14 mouse cellular contexts compared by ENCODE assay signal in genomic region chr9:76230400-76230799, GRCm38 (mm10). TPM values are rescaled to one million over a fixed set of nuclear protein-coding genes. Genes with fewer than 3 reads are reported as not detected.
A peak's percentile ranks its signal among the peaks of the same experiment; 100 is the strongest.
DNase-seq lines count a peak whose midpoint lies in the region; ATAC-seq and TF ChIP-seq lines count a peak whose summit lies in the region.
"Had no signal": no experiment of that assay in that cellular context is flagged by ENCODE, and none has a peak within 500 bp of the region (broad histone marks: within the 10 kb centered on the region; RNA-seq: fewer than 3 reads in every experiment).

No protein-coding gene starts in this region.

- peak; percentile 22 for DNase-seq in limb, embryonic 14.5 days (ENCODE audit: low spot score)
- DNase-seq in limb, embryonic 10.5 days (ENCODE audit: low spot score) = no peak
- peak; percentile 27 for DNase-seq in 416B (ENCODE audit: low read depth)
- DNase-seq in B cell, adult 2 months = peak; percentile 49
- no peak for DNase-seq in liver, embryonic 11.5 days (ENCODE audit: low spot score)
- DNase-seq in urinary bladder, postnatal 36 days (ENCODE audit: low spot score in 2 of 2) = no peak
- DNase-seq: adrenal gland, postnatal 14 days; cerebellum, adult 11-12 months; layer of hippocampus, postnatal 36 days; retina, postnatal 1 day had no signal

- no peak overlapping the region for H3K4me2 ChIP-seq in limb, embryonic 14.5 days (replicated peaks; ENCODE audit: low read depth, low read length, severe bottlenecking)
- H3K4me2 ChIP-seq in liver, embryonic 11.5 days = no peak overlapping the region; the same call in 1 of the 2 replicates
- H3K4me2 ChIP-seq: heart, embryonic 11.5 days; liver, embryonic 15.5 days had no signal

- no peak for TF ChIP-seq POLR2A in limb, embryonic 14.5 days (IDR thresholded peaks at IDR 0.05; ENCODE audit: borderline replicate concordance, extremely low read depth, insufficient read depth, insufficient read length)

- 50% methylated on average over 11 of the region's 11 CpGs for WGBS in limb, embryonic 14.5 days
- WGBS in limb, embryonic 10.5 days = 80% methylated on average over 11 of the region's 11 CpGs
- 44% methylated on average over 11 of the region's 11 CpGs for WGBS in liver, embryonic 11.5 days

- H3K9ac ChIP-seq in limb, embryonic 14.5 days (ENCODE audit: low read depth, low read length, severe bottlenecking) = no peak overlapping the region
- no peak overlapping the region for H3K9ac ChIP-seq in liver, embryonic 11.5 days (ENCODE audit: low read depth, low read length)
- H3K9ac ChIP-seq: liver, embryonic 15.5 days had no signal

- no peak overlapping the region for H3K27ac ChIP-seq in limb, embryonic 14.5 days (replicated peaks; ENCODE audit: low read depth, low read length)
- H3K27ac ChIP-seq in limb, embryonic 10.5 days = no peak overlapping the region
- H3K27ac ChIP-seq in liver, embryonic 11.5 days (ENCODE audit: low read depth, low read length) = no peak overlapping the region
- H3K27ac ChIP-seq: hindbrain, postnatal 0 days; liver, embryonic 15.5 days had no signal

- no peaks in the 10 kb centered on the region; the same call in 1 of the 2 replicates for H3K27me3 ChIP-seq in limb, embryonic 14.5 days (ENCODE audit: control insufficient read depth, insufficient read depth, low read length)
- no peaks in the 10 kb centered on the region for H3K27me3 ChIP-seq in limb, embryonic 10.5 days (ENCODE audit: low read depth, poor library complexity, severe bottlenecking)
- H3K27me3 ChIP-seq in liver, embryonic 11.5 days (replicated peaks; ENCODE audit: control insufficient read depth, insufficient read depth, low read length) = no peaks in the 10 kb centered on the region
- H3K27me3 ChIP-seq: liver, embryonic 15.5 days had no signal

- H3K4me1 ChIP-seq in limb, embryonic 14.5 days (ENCODE audit: control insufficient read depth, insufficient read depth, low read length) = peaks cover 3% of the 10 kb centered on the region
- peaks cover 19% of the 10 kb centered on the region for H3K4me1 ChIP-seq in limb, embryonic 10.5 days
- H3K4me1 ChIP-seq in liver, embryonic 11.5 days (replicated peaks; ENCODE audit: control insufficient read depth, insufficient read depth, low read length) = no peaks in the 10 kb centered on the region

- H3K9me3 ChIP-seq in limb, embryonic 14.5 days (ENCODE audit: control insufficient read depth, low read length) = no peaks in the 10 kb centered on the region
- H3K9me3 ChIP-seq in limb, embryonic 10.5 days (replicated peaks) = no peaks in the 10 kb centered on the region
- no peaks in the 10 kb centered on the region for H3K9me3 ChIP-seq in liver, embryonic 11.5 days (ENCODE audit: control insufficient read depth, low read length)
- H3K9me3 ChIP-seq: liver, embryonic 15.5 days had no signal

- no peak overlapping the region for H3K4me3 ChIP-seq in limb, embryonic 14.5 days (replicated peaks; ENCODE audit: low read length)
- H3K4me3 ChIP-seq in limb, embryonic 10.5 days = no peak overlapping the region
- H3K4me3 ChIP-seq in liver, embryonic 11.5 days (ENCODE audit: low read depth, low read length) = no peak overlapping the region
- H3K4me3 ChIP-seq: liver, embryonic 15.5 days had no signal

- peak; percentile 65 for ATAC-seq in limb, embryonic 14.5 days (ENCODE audit: low FRiP score, low read depth)
- peak; percentile 66; the same call in 1 of the 2 replicates for ATAC-seq in liver, embryonic 11.5 days (replicated peaks; ENCODE audit: low FRiP score)
- ATAC-seq in monocyte, adult 5-6 weeks (replicated peaks; ENCODE audit: insufficient number of reproducible peaks, low FRiP score, low TSS enrichment, poor library complexity, severe bottlenecking) = no peak
- ATAC-seq: hindbrain, postnatal 0 days had no signal

- no peaks in the 10 kb centered on the region for H3K36me3 ChIP-seq in limb, embryonic 14.5 days (ENCODE audit: control insufficient read depth, insufficient read depth, low read length)
- no peaks in the 10 kb centered on the region for H3K36me3 ChIP-seq in limb, embryonic 10.5 days
- H3K36me3 ChIP-seq in liver, embryonic 11.5 days (ENCODE audit: control insufficient read depth, insufficient read depth, low read length) = no peaks in the 10 kb centered on the region
- H3K36me3 ChIP-seq: liver, embryonic 15.5 days had no signal

RNA-seq across cellular contexts. Expression of gene Gfral, which starts 16.9 kb away (rescaled TPM):
- not detected in 2 replicates for polyA plus RNA-seq in limb, embryonic 14.5 days (2012; rRNA removed)
- polyA plus RNA-seq in limb, embryonic 14.5 days (2014; fragmentation: Nextera tagmentation; extraction: Ambion mirVana) = not detected in 2 replicates
- polyA plus RNA-seq in limb, embryonic 10.5 days (2016; fragmentation: Nextera tagmentation; extraction: Ambion mirVana) = not detected in 2 replicates
- not detected in 2 replicates for polyA plus RNA-seq in liver, embryonic 11.5 days (2014; fragmentation: Nextera tagmentation; extraction: Ambion mirVana)
- total RNA-seq in monocyte, adult 5-6 weeks (2017) = not detected in 3 replicates
- total RNA-seq: adrenal gland, postnatal 14 days; layer of hippocampus, postnatal 36 days had no signal
- polyA plus RNA-seq: heart, embryonic 11.5 days; hindbrain, postnatal 0 days; liver, embryonic 15.5 days had no signal

Comparison
In these comparisons a context has a peak if more than half of its experiments do, and no peak if none do; other contexts are left out.
1. DNase-seq: peak in limb, embryonic 14.5 days (single experiment), 416B (single experiment) and B cell, adult 2 months (2 of 2); none in limb, embryonic 10.5 days (single experiment), liver, embryonic 11.5 days (single experiment) and urinary bladder, postnatal 36 days (0 of 2).